Mouse (Mus musculus): ENCODE measurements around the gene Btk. TPM values are rescaled to one million over a fixed set of nuclear protein-coding genes. Genes with fewer than 3 reads are reported as not detected.

Btk gene
- polyA plus RNA-seq, 1 experiment from 2014 or later = 3.3 TPM

- Histone ChIP-seq H3K4me2 (peak within 1 kb of the TSS; percentile 50), H3K4me1 (no peaks in the 10 kb centered on the region), H3K27ac (peak within 1 kb of the TSS; percentile 90), H3K9ac (peak within 1 kb of the TSS; percentile 22), H3K36me3 (no peaks in the 10 kb centered on the region), H3K27me3 (replicated peaks) (no peaks in the 10 kb centered on the region), H3K4me3 (replicated peaks) (peak within 1 kb of the TSS; percentile 55), H3K9me3 (no peaks in the 10 kb centered on the region)
- ATAC-seq (ENCODE audit: insufficient read depth, low FRiP score, low read depth) = peak; percentile 99
- 26% methylated on average over 33 of the region's 33 CpGs for WGBS
Measured at GRCm38 (mm10) chrX:134600659-134601379, 17.4 kb upstream of the Btk start, which contains the start of the genes Gla and Hnrnph2. Gla (minus strand) TSS chrX:134601125. Hnrnph2 (plus strand) TSS chrX:134601179.

GRCm38 (mm10) chrX:134599922-134600565 lies 16.7 kb upstream of the Btk start:
- ATAC-seq (ENCODE audit: insufficient read depth, low FRiP score, low read depth) = no peak
- 25% methylated on average over 10 of the region's 10 CpGs for WGBS

GRCm38 (mm10) chrX:134589836-134590235 lies 6.5 kb upstream of the Btk start:
- H3K4me2 ChIP-seq = no peak overlapping the region
- no peak overlapping the region for H3K4me3 ChIP-seq (replicated peaks)
- no peaks in the 10 kb centered on the region for H3K4me1 ChIP-seq
- no peaks in the 10 kb centered on the region for H3K9me3 ChIP-seq
- H3K9ac ChIP-seq = no peak overlapping the region
- no peak overlapping the region for H3K27ac ChIP-seq
- ATAC-seq (ENCODE audit: insufficient read depth, low FRiP score, low read depth) = no peak
- WGBS = 52% methylated on average over 5 of the region's 5 CpGs
- H3K36me3 ChIP-seq = no peaks in the 10 kb centered on the region
- no peaks in the 10 kb centered on the region for H3K27me3 ChIP-seq (replicated peaks)

More at GRCm38 (mm10) chrX:134599922-134600565, 16.7 kb upstream of the Btk start:
- H3K4me2 ChIP-seq = peak overlapping the region; percentile 50
- no peaks in the 10 kb centered on the region for H3K4me1 ChIP-seq
- H3K9me3 ChIP-seq = no peaks in the 10 kb centered on the region
- H3K9ac ChIP-seq = no peak overlapping the region; the same call in 1 of the 2 replicates
- no peaks in the 10 kb centered on the region for H3K27me3 ChIP-seq (replicated peaks)
- peak overlapping the region; percentile 79 for H3K27ac ChIP-seq
- H3K4me3 ChIP-seq (replicated peaks) = peak overlapping the region; percentile 55
- H3K36me3 ChIP-seq = no peaks in the 10 kb centered on the region

GRCm38 (mm10) chrX:134588997-134589396 lies 5.6 kb upstream of the Btk start:
- Histone ChIP-seq H3K27ac (no peak overlapping the region), H3K4me1 (no peaks in the 10 kb centered on the region), H3K36me3 (no peaks in the 10 kb centered on the region), H3K9me3 (no peaks in the 10 kb centered on the region), H3K4me2 (no peak overlapping the region), H3K4me3 (replicated peaks) (no peak overlapping the region), H3K9ac (no peak overlapping the region), H3K27me3 (replicated peaks) (no peaks in the 10 kb centered on the region)
- WGBS = 68% methylated on average over 3 of the region's 3 CpGs
- no peak for ATAC-seq (ENCODE audit: insufficient read depth, low FRiP score, low read depth)

- Histone ChIP-seq H3K36me3 (no peaks in the 10 kb centered on the region), H3K4me2 (no peak overlapping the region), H3K4me1 (no peaks in the 10 kb centered on the region), H3K9me3 (no peaks in the 10 kb centered on the region), H3K4me3 (replicated peaks) (no peak overlapping the region), H3K9ac (no peak overlapping the region), H3K27ac (no peak overlapping the region), H3K27me3 (replicated peaks) (no peaks in the 10 kb centered on the region)
- 83% methylated on average over 4 of the region's 4 CpGs for WGBS
- ATAC-seq (ENCODE audit: insufficient read depth, low FRiP score, low read depth) = no peak
Measured at GRCm38 (mm10) chrX:134588261-134588660, 4.9 kb upstream of the Btk start.

GRCm38 (mm10) chrX:134586447-134586846 lies 3.1 kb upstream of the Btk start:
- Histone ChIP-seq H3K36me3 (no peaks in the 10 kb centered on the region), H3K9me3 (no peaks in the 10 kb centered on the region), H3K4me3 (replicated peaks) (peak overlapping the region; percentile 50), H3K4me2 (peak overlapping the region; percentile 51), H3K27me3 (replicated peaks) (no peaks in the 10 kb centered on the region), H3K4me1 (no peaks in the 10 kb centered on the region), H3K9ac (peak overlapping the region; percentile 14; the same call in 1 of the 2 replicates), H3K27ac (no peak overlapping the region)
- no peak for ATAC-seq (ENCODE audit: insufficient read depth, low FRiP score, low read depth)
- 26% methylated on average over 8 of the region's 8 CpGs for WGBS

- H3K27ac ChIP-seq = peak within 1 kb of the TSS; percentile 80
- no peaks in the 10 kb centered on the region for H3K36me3 ChIP-seq
- peak; percentile 95 for ATAC-seq (ENCODE audit: insufficient read depth, low FRiP score, low read depth)
- H3K27me3 ChIP-seq (replicated peaks) = no peaks in the 10 kb centered on the region
- no peaks in the 10 kb centered on the region for H3K4me1 ChIP-seq
- WGBS = 21% methylated on average over 45 of the region's 45 CpGs
- H3K4me2 ChIP-seq = peak within 1 kb of the TSS; percentile 53
- peak within 1 kb of the TSS; percentile 50 for H3K4me3 ChIP-seq (replicated peaks)
- no peaks in the 10 kb centered on the region for H3K9me3 ChIP-seq
- peak within 1 kb of the TSS; percentile 25; the same call in 1 of the 2 replicates for H3K9ac ChIP-seq
Measured at GRCm38 (mm10) chrX:134585103-134586002, 2.0 kb upstream of the Btk start, which contains the start of gene Rpl36a. Rpl36a (plus strand) TSS chrX:134585654.

- no peaks in the 10 kb centered on the region for H3K9me3 ChIP-seq
- H3K9ac ChIP-seq = no peak overlapping the region
- ATAC-seq (ENCODE audit: insufficient read depth, low FRiP score, low read depth) = no peak
- no peaks in the 10 kb centered on the region for H3K27me3 ChIP-seq (replicated peaks)
- no peaks in the 10 kb centered on the region for H3K36me3 ChIP-seq
- no peaks in the 10 kb centered on the region for H3K4me1 ChIP-seq
- H3K4me2 ChIP-seq = no peak overlapping the region
- no peak overlapping the region for H3K27ac ChIP-seq
- 88% methylated on average over 10 of the region's 11 CpGs for WGBS
- H3K4me3 ChIP-seq (replicated peaks) = no peak overlapping the region
Measured at GRCm38 (mm10) chrX:134582270-134582669, 1.1 kb downstream of the Btk start.

GRCm38 (mm10) chrX:134580528-134581305 lies 2.7 kb downstream of the Btk start:
- no peaks in the 10 kb centered on the region for H3K36me3 ChIP-seq
- H3K27ac ChIP-seq = no peak overlapping the region
- no peaks in the 10 kb centered on the region for H3K4me1 ChIP-seq
- WGBS = 81% methylated on average over 14 of the region's 14 CpGs
- no peak overlapping the region for H3K9ac ChIP-seq
- no peaks in the 10 kb centered on the region for H3K9me3 ChIP-seq
- no peak overlapping the region for H3K4me2 ChIP-seq
- H3K27me3 ChIP-seq (replicated peaks) = no peaks in the 10 kb centered on the region
- no peak for ATAC-seq (ENCODE audit: insufficient read depth, low FRiP score, low read depth)
- no peak overlapping the region for H3K4me3 ChIP-seq (replicated peaks)

- Histone ChIP-seq H3K9me3 (no peaks in the 10 kb centered on the region), H3K4me1 (no peaks in the 10 kb centered on the region), H3K27ac (no peak overlapping the region), H3K4me3 (replicated peaks) (no peak overlapping the region), H3K4me2 (no peak overlapping the region), H3K27me3 (replicated peaks) (no peaks in the 10 kb centered on the region), H3K9ac (no peak overlapping the region), H3K36me3 (no peaks in the 10 kb centered on the region)
- ATAC-seq (ENCODE audit: insufficient read depth, low FRiP score, low read depth) = no peak
- WGBS = 76% methylated on average over 4 of the region's 4 CpGs
Measured at GRCm38 (mm10) chrX:134577896-134578295, 5.5 kb downstream of the Btk start.

Measured in stomach, embryonic 15.5 days (tissue).